Mouse (Mus musculus) urinary bladder, postnatal 10 days (tissue): Measurements from ENCODE around the gene Ddost.
A peak's percentile ranks its signal among the peaks of the same experiment; 100 is the strongest.
"Not testable (repeated sequence)": the region's sequence is repeated elsewhere in the genome, so short reads cannot be mapped to it uniquely, and the experiment has no call there.

Experiments
- DNase-seq: peaks from one replicate; pipeline ENCODE4 v3.0.0; 2022; ENCODE audit warnings: low spot score

Gene Ddost

DNA sequence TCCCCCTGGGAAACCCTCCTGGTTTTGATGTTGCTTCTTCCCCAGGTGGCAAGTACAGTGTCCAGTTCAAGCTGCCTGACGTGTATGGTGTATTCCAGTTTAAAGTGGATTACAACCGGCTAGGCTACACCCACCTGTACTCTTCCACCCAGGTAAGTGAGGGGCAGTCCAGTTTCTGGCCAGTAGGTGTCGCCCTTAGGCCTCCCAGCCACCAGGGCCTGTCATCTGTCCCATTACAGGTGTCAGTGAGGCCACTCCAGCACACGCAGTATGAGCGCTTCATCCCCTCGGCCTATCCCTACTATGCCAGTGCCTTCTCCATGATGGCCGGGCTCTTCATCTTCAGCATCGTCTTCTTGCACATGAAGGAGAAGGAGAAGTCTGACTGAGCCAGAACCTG is 7.1 kb downstream of the Ddost start:
- DNase-seq = no peak

DNA sequence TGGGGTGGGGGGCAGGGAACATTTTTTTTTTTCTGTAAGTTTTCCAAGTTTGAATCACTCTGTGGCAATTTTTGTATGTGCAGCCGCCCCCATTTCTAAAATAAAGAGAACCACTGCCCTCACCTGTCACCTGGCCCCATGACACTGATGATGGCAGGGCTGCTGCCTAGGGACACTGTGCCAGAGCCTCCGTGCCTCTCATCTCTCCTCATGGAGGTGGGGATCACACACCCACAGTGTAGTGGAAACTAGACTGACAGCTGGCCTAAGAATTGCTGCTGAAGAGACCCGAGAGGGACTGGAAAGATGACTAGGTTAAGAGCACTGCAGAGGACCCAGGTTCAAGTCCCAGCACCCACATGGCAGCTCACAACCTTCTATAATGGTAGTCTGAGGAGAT is 7.6 kb downstream of the Ddost start:
- no peak for DNase-seq

DNA sequence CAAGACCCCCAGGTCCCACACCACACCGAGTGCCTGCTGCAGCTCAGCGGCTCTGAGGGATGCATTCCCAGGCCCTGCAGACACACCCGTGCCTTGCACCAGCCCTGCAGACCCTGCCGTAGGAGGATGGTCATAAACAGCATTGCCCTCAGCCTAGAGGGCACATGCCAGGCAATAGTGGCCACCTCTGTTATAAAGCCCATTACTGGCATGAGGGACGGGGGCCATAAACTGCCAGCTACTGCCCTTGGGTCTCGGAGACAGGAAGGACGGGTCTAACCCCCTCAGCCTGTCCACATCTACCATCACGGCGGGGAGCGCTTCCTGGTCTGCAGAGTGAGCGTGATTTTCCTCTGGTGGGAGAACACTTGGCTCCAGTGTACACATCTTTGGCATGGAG is 8.5 kb downstream of the Ddost start:
- no peak for DNase-seq

DNA sequence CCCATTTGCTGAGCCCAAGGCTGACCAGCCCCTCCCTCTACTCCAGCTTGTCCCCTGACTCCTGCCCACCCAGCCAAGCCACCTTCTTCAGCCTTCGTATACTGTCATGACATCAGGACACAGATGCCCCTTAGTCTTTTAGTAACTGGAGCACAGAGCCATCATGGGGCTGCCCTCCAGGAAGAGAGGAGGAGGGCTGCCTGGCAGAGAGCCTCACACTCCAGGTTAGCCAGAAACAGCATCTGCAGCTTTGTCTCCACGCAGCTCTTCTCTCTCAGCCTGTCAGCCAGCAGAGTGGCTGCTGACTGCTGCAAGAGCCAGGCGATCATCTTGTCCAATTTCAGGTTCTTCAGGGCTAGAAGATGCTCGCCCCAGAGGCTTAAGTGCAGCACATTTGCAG is 9.3 kb downstream of the Ddost start:
- no peak for DNase-seq

DNA sequence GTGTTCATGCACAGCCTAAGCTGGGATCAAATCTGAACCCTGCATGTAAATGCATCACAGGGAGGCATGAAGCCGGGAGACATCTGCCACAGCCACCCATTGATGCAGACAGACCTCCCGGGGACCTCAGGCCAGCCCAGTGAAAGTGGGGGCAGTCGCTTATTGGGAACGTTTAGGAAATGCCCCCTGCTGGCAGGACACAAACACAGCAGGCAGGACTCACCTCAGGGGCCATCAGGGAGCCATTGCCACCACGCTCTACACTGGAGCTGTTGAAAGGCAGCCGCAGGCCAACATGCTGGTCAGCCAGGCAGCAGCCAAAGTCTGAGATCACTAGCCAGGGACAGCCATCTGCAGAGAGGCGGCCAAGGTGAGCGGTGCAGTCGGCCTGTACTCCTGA is 11.3 kb downstream of the Ddost start:
- DNase-seq = no peak

DNA sequence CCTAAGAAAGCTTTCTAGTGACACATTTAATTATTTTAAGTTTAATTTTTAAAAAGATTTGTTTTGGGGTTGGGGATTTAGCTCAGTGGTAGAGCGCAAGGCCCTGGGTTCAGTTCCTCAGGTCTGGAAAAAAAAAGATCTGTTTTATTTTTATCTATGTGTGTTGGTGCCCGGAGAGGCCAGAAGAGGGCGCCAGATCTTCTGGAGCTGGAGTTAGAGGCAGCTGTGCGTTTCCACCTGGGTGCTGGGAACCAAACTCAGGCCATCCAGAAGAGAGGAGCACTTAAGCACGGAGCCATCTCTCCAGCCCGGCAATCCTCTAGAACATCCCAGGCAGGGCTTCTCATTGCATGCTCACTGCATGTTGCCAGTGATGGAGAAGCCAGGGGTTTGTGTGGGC is 11.8 kb downstream of the Ddost start:
- DNase-seq = no peak

DNA sequence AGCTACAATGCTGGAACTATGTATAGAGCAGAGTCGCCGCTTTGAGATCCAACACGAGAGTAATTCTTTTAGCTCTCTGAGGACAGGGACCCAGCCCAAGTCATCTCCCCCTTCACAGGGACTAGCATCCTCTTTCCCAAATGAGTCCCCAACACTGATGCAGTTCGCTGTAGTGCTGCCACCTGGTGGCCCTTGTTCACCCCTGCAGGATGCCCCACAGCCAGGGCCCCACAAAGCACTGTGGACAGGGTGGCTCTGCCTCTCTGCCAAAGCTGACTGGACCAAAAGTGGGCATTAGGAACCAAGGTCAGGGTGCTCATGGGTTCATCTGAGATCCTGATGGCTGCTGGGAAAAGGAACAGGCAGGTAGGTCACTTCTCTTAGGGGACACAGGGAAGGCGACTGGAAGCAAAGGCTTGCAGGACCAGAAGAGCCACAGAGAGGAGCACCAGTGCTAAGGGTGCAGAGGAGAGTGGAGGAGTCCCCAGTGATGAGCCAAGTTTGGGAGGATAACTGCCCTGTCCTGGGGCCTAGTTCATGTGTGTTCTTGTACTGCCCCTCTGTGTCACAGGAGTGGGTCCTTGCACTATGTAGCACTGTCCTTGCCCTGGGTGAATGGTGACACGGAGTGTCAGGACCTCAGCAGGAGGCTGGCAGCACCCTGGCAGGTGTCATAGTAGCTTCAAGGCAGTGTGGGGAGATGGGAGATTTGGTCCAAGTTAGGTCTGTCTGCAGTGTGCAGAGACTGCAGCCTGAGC is 14.2 kb downstream of the Ddost start:
- DNase-seq = no peak

DNA sequence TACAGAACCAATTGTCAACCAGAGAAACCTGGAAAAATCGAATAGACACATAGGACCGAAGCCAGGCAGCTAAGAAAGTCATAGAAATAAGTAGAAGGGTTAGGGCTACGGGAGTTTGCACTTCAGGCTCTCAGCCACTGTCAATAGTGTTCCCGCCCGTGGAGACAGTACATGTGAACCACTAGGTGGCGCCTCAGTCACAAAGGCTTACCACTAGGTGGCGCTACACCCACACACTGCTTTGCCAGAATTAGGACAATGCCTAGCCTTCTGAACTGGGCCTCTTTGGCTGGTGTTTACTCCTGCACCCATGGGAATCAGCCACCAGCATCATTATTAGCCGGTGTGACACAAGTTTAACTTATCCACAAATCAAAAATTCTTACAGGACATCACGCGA is 15.0 kb downstream of the Ddost start:
- no peak for DNase-seq

DNA sequence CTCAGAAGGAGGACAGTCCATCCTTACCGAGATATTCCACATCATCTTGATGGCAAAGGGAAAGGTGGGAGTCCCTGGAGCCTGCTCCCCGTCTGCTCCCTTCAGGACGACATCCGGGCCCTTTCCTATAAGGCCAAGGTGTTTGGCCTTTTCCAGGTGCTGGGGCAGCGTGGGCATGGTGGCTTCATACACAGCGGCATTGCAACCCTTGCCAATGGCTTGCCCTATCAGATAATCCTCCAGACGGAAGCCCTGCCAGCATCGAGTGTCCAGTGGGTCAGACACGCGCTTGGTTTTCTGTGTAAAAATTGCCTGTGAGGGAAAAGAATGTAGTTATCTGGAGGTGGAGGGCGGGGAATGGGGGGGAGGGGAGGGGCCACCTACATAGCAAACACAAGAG is 16.2 kb downstream of the Ddost start:
- DNase-seq = no peak

DNA sequence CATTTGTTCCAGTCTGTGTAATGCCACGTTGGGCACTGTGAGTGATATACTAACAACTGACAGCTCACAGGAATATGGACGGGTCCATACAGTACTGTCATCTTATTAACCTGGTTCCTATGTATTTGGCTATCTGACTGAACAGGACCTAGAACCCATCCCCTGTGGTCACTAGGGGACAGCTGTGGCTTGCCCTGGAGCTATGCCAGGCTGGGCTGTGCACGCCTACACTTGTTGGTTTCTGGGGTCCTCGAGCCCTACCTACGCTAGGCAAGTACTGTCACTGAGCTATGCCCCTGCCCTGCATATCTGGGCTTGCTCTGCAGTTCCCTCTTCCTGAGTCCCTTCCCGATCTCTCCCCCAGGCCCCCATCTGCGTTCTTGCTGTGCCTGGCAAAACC is 17.0 kb downstream of the Ddost start:
- DNase-seq = no peak

DNA sequence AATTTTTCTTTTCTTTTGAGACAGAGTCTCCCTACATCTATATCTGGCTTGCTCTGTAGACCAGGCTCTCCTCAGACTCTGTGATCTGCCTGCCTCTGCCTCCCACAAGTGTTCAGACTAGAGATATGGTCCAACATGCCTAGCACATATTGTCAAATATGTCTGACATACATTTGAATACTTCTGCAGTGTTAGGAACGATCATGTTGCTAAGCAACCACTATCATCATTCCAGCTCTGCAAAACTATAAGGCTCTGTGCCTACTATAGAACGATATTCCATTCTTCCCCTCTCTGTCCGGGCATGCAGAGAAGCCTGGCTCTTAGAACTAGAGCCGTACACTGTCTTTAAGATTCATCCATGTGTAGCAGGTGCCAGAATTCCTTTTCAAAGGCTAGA is 18.2 kb downstream of the Ddost start:
- no peak for DNase-seq

DNA sequence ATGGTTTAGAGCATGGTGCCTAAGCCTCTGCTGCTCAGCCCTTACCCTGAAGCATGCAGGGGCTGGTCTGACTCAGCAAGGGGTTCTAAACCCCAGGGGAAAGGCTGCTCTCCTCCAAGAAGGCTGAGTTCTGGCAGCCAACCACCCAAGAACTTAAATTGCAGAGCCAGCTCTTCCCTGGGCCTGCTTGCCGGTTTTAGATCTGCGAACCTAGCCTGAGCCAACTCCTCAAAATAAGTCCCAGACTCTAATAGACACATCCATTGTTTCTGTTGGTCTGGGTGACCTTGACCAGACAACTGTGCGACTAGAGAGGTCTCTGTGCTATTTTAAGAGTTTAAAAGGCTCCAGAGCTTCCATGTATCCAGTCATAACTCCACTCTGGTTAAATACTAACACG is 19.2 kb downstream of the Ddost start:
- DNase-seq = no peak

DNA sequence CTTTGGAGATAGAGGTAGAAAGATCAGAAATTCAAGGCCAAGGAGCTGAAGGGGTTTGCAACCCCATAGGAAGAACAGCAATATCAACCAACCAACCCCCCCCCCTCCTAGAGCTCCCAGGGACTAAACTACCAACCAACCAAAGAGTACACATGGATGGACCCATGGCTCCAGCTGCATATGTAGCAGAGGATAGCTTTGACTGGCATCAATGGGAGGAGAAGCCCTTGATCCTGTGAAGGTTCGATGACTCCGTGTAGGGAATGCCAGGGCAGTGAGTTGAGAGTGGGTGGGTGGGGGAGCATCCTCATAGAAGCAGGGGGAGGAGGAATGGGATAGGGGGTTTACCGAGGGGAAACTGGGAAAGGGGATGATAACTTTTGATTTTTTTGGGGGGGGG is 19.9 kb downstream of the Ddost start:
- DNase-seq = no peak

DNA sequence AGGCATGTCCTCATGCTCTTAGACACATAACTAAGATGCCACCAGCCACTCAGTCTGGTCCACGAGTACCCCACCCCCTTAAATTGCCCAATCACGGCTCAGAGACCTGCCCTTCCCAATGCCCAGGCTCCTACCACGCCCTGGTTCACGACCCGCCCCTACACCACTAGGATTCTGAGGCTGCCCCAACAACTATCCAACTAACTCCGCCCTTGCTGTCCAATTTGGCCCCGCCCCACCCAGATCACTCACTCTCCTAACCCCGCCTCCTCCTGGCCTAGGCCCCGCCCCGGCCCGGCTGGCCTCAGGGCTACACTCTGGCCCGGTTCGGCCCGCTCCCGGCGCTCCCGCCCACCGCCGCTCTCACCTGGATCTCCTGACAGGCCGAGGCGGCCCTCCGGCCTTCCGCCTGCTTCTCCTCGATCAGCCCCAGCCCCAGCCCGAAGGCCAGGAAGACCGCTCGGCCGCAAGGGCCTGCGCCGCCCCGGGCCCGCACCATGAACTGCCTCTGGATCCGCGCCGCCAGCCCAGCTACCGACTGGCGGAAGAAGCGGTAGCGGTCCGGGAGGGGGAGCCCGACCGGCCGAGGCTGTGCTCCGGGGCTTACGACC is 21.0 kb downstream of the Ddost start:
- DNase-seq = peak; percentile 83

DNA sequence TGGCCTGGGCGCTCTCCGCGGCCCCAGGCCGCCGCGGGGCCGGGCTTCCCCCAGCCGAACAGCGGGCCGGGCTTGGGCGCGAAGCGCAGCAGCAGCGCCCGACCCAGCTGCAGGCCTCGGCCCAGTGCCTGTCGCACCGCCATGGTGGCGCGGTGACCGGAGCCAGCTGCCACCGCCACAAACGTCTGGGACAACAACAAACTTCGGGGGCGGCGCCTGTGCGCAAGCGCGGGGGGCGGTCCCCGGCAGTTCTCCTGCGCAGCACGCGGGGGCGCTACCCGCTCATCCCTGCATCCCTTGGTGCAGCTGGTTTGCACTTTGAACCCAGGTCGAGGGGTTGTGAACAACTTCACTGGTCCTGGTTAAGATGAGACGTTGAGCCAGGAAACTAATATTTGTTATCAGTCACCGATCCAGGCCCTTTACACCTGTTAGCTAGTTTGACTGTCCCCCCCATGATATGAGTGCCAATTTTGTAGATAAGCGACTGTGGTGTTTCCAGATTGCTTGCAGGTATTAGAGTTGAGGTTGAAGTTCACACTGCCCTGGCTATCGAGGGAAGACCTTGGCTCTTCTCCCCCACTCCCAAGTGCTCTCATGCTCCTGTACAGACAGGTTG is 21.7 kb downstream of the Ddost start, which contains the start of gene Pink1:
Pink1 (minus strand) TSS at position 231 of the 619 bp plus-strand sequence.
- DNase-seq = peak; percentile 51

DNA sequence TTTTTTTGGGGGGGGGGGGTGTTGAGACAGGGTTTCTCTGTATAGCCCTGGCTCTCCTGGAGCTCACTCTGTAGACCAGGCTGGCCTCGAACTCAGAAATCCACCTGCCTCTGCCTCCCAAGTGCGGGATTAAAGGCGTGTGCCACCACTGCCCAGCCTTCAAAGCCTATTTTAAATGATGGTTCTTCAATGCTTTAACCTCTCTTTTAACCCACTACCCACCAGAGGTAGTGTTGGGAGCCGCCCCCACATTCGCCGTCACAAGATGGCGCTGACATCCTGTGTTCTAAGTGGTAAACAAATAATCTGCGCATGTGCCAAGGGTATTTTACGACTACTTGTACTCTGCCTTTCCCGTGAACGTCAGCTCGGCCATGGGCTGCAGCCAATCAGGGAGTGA is 22.6 kb downstream of the Ddost start:
- not testable (repeated sequence) for DNase-seq

DNA sequence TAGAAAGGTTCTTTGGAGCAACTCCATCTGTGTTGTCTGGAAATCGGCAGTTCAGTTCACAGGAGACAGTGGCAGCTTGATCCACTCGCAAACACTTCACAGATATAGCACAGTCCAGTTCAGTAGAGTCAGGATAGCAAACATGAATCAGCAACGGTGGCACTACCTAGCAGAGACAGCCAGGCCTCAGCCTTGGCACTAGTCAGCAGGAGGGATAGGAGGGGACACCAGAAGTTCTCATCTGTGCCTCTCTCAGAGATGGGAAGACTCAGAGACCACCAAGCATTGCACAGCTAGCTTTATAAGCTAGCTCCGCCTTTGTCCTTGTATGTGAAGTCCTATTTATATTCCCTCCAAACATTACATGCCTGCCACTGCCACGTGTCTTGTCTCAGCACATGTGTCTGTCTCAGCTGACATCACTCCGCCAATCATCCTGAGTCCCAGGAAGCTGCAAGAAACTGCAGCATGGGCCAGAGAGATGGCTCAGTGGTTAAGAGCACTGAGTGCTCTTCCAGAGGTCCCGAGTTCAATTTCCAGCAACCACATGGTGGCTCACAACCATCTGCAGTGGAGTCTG is 23.5 kb downstream of the Ddost start:
- no peak for DNase-seq

DNA sequence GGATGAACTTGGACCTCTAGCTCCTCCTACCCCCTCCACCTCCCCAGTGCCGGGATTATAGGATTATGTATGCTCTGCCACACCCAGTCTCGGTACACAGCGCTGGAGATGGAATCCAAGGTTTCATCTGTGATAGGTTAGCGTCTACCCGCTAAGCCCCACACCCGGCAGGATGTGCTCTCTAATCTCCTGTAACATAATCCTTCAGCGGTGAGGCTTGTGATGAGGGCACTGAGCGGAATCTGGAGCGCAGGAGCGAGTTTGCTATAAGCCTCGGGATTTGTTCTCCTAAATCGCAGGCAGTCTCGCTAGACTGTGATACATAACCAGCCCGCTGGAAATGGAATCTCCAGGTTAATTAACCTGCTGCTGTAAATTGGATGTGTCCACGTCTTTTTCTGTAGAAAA is 25.7 kb downstream of the Ddost start:
- no peak for DNase-seq

DNA sequence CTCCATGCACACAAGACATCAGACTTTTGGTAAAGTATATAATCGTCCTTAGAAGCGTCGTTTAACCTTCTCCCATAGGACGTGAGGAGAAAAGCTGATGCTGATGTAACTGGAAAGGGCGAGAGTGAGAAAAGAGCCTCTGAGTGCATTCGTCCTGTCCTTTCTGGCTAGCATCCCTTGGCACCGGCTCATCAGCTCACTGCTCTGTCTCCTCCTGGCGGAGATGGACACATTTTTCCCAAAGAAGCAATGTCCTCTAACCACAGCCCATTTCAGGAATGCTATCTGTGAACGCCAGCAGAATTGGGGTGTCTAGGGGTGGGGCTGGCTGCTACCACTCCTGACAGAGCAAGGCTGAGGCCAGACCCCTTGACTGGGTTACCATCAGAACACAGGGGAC is 27.1 kb downstream of the Ddost start:
- DNase-seq = no peak

DNA sequence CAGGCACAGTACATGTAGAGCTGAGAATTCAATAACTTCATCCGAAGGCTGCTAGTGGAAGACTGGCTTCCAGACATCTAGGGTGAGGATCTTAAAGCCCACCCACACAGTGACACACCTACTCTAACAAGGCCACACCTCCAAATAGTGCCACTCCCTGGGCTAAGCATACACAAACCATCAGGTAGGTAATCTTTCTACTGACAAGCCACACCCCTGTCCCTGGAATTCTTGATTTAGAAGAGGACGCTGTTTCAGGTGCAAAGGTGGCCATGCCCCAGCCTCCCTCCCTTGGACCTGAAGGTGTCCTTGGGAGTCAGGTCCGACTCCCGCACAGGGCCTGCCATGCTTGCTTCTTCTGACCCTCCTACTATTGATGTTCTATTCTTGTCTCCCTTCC is 28.6 kb downstream of the Ddost start:
- no peak for DNase-seq

DNA sequence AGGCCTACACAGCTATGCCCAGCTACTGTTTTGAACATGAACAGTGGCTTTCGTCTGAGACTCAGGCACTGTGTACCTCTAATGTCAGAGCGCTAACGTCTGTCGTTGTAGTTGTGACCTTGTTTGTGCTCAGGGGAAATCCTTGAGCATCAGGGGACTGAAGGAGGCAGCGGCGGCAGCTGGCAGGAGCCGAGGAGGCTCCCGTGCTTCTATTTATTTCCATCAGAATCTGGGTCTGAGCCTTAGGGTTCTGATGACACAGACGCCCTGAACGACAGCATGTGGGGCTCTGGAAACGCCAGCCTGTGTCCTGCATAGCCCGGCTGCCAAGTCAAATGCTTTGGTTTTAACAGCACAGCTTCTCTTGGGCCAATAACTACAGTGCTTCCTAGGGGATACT is 30.5 kb downstream of the Ddost start:
- DNase-seq = no peak

DNA sequence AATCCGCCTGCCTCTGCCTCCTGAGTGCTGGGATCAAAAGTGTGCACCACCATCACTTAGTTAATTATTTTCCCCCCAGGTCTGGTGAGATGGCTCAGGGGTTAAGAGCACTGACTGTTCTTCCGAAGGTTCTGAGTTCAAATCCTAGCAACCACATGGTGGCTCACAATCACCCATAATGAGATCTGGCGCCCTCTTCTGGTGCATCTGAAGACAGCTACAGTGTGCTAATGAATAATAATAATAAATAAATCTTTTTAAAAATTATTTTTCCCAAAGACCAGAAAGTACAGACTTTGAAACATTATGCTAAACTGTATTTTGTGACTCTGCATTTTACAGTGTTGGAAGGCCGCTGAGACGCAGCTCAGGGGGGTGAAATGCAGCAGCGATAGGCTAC is 31.1 kb downstream of the Ddost start:
- no peak for DNase-seq

DNA sequence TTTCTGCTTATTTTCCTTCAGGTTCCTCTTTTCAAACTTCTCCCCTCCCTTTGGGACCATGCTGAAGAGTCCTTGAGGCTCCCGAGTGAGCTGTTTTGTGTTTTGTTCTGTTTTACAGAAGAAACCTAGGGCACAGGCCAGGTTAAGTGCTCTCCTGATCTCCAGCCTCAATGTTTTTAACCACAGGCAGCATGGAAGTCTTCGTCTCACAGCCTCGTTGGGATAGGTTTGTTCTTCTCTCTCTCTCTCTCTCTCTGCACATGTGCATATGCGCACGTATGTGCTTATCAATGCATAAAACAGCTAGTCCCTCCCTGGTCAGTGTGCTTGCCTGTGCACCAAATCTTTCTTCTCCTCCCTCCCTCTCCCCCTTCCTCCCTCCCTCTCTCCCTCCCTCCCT is 32.3 kb downstream of the Ddost start:
- no peak for DNase-seq
